Mouse (Mus musculus) midbrain, embryonic 12.5 days (tissue): ENCODE data around the gene Klhl7. TPM values are rescaled to one million over a fixed set of nuclear protein-coding genes. Genes with fewer than 3 reads are reported as not detected.
A peak's percentile ranks its signal among the peaks of the same experiment; 100 is the strongest.

Experiments
- ATAC-seq: fragments of 200-750 bp; cut with Nextera tagmentation; 2 replicates; pipeline ENCODE4 v1.8.0; 2017; ENCODE audit warnings: low read depth, moderate TSS enrichment, moderate library complexity; ENCODE audit not compliant: low FRiP score
- H3K27ac ChIP-seq: fragments of 300-500 bp; sonication (generic); replicated peaks from 2 replicates; pipeline ENCODE4 v1.5.1; 2016; ENCODE audit warnings: mild to moderate bottlenecking
- H3K27me3 ChIP-seq: fragments of 300-500 bp; sonication (generic); 2 replicates; pipeline ENCODE4 v1.6.1; 2016; ENCODE audit warnings: mild to moderate bottlenecking
- H3K36me3 ChIP-seq: fragments of 300-500 bp; sonication (generic); 2 replicates; pipeline ENCODE4 v1.6.1; 2016
- H3K4me1 ChIP-seq: fragments of 300-500 bp; sonication (generic); 2 replicates; pipeline ENCODE4 v1.6.1; 2016
- H3K4me2 ChIP-seq: fragments of 300-500 bp; sonication (generic); replicated peaks from 2 replicates; pipeline ENCODE4 v1.6.1; 2016; ENCODE audit warnings: mild to moderate bottlenecking, moderate library complexity
- H3K4me3 ChIP-seq: fragments of 300-500 bp; sonication (generic); 2 replicates; pipeline ENCODE4 v1.5.1; 2016; ENCODE audit warnings: mild to moderate bottlenecking
- H3K9ac ChIP-seq: fragments of 300-500 bp; sonication (generic); replicated peaks from 2 replicates; pipeline ENCODE4 v1.6.1; 2016; ENCODE audit warnings: mild to moderate bottlenecking, moderate library complexity
- H3K9me3 ChIP-seq: fragments of 300-500 bp; sonication (generic); 2 replicates; pipeline ENCODE4 v1.6.1; 2016; ENCODE audit warnings: mild to moderate bottlenecking
- WGBS: fragments of 180-500 bp; shearing (Covaris S2); methylation state at CpG from one replicate; pipeline ENCODE4 v1.1.7; 2016; 5-methylcytosine and 5-hydroxymethylcytosine counted together
- polyA plus RNA-seq: library from polyadenylated mRNA; unstranded; fragments of >200 nt; fragmentation: Nextera tagmentation; extraction: Ambion mirVana; gene quantifications from 2 replicates; pipeline ENCODE4 v1.2.1, GENCODE M21; 2016

Klhl7 gene
- polyA plus RNA-seq, 1 experiment from 2014 or later, result 130 TPM

DNA sequence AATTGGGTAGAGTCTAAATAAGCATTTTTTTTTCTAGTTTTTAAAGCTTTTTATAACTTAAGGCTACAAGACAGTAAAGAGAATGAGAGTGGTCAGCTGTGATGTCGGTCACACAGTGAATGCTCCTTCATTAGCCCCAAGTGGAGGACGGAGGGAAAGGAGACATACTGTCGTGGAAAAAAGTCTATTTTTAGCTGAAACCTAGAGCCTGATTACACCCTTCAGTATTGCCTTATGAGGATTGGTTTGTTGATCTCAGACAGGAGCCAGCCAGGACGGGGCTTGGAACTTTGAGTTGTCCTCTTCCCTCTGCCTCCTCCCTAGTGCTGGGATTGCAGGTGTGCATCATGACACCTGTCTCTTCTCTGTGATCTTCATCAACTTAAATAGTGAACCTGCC is 26.6 kb downstream of the Klhl7 start:
- Histone ChIP-seq H3K4me2 (no peak overlapping the region), H3K27ac (no peak overlapping the region), H3K9ac (no peak overlapping the region), H3K9me3 (no peaks in the 10 kb centered on the region), H3K27me3 (no peaks in the 10 kb centered on the region), H3K4me3 (no peak overlapping the region), H3K4me1 (peaks cover 33% of the 10 kb centered on the region), H3K36me3 (peaks cover 21% of the 10 kb centered on the region)
- 88% methylated on average over 4 of the region's 4 CpGs for WGBS
- no peak for ATAC-seq

DNA sequence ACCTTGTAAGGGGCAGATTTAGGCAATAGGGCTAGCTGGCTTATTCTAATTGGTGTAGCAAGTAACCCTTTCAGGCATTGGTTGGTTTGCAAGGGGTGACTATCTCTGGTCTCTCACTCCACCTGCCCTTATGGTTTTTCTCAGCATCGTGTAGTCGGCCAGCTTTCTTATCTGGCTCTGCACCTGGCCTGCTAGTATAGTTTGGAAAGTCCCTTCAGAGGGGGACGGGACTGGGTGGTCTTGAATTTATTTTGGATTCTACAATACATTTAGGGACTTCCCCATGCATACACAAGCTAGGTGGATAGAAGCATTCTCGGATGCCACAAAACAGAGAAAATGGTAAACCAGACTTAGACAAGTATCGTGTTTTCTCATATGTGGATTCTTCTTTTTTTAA is 46.6 kb downstream of the Klhl7 start:
- Histone ChIP-seq H3K4me1 (no peaks in the 10 kb centered on the region), H3K9ac (no peak overlapping the region), H3K27ac (no peak overlapping the region), H3K4me2 (no peak overlapping the region), H3K9me3 (no peaks in the 10 kb centered on the region), H3K36me3 (peaks cover 81% of the 10 kb centered on the region), H3K27me3 (no peaks in the 10 kb centered on the region), H3K4me3 (no peak overlapping the region)
- 94% methylated on average over 5 of the region's 5 CpGs for WGBS
- ATAC-seq, result no peak

DNA sequence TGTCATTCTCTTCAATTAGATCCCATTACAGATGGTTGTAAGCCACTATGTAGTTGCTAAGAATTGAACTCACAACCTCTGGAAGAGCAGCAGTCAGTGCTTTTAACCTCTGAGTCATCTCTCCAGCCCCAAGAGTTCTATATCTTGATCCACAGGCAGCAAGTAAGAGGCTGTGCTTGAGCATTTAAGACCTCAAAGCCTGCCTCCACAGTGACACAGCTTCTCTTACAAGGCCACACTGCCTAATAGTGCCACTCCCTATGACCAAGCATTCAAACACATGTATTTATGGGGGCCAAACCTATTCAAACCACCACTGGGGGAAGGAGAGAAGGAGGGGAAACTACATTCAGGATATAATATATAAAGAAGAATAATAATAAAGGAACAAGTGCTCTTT is 51.8 kb downstream of the Klhl7 start:
- no peak overlapping the region for H3K9ac ChIP-seq
- no peak overlapping the region for H3K4me2 ChIP-seq
- H3K27ac ChIP-seq, result no peak overlapping the region
- no peaks in the 10 kb centered on the region for H3K27me3 ChIP-seq
- H3K9me3 ChIP-seq, result no peaks in the 10 kb centered on the region
- no peaks in the 10 kb centered on the region for H3K4me1 ChIP-seq
- ATAC-seq, result no peak
- no peak overlapping the region for H3K4me3 ChIP-seq
- peaks cover 67% of the 10 kb centered on the region for H3K36me3 ChIP-seq

DNA sequence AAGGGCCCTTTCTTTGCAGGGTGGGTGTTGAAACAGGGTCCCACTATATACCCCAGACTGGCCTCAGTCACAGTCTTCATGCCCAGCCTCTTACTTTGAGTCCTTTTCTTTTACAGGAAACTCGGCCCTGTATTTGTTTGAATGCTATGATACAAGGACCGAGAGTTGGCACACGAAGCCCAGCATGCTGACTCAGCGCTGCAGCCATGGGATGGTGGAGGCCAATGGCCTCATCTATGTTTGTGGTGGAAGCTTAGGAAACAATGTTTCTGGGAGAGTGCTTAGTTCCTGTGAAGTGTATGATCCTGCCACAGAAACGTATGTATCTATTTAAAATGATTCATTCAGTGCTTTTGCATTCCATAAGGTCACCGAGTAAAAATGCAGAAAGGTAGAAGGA is 56.4 kb downstream of the Klhl7 start:
- peaks cover 65% of the 10 kb centered on the region for H3K36me3 ChIP-seq
- WGBS, result 90% methylated on average over 6 of the region's 6 CpGs
- no peak for ATAC-seq

DNA sequence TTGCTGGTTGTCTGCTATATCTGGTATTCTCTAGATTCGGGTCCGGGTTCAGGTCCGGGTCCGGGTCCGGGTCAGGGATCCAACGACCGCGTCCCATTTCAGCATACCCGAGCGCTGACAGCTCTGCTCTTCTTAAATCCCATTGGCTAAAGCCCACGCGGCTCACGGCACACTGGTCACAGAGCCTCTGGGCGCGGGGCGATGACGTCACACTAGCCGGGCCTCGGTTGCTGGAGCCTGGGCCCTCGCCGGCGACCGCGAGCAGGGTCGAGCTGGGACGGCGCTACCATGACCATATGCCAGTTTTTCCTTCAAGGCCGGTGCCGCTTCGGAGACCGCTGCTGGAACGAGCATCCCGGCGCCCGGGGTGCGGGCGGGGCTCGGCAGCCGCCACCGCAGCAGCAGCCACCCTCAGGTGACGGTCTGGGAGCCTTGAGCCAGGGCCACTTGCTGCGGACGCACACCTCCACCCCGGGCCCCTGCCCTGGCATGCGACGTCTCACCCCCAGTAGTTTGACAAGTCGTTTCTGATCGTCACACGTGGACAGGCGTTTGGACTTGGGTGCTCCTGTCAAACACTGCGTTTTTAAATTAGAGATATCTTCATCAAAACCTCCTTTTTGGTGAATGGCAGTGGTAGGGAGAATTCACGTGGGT is 64.5 kb downstream of the Klhl7 start, which contains the start of gene Nupl2:
Nupl2 (plus strand) TSS at position 175 of the 657 bp plus-strand sequence.
- peaks cover 9% of the 10 kb centered on the region for H3K4me1 ChIP-seq
- peak; percentile 99 for ATAC-seq
- peaks cover 22% of the 10 kb centered on the region for H3K36me3 ChIP-seq
- peak within 1 kb of the TSS; percentile 92 for H3K9ac ChIP-seq
- no peaks in the 10 kb centered on the region for H3K27me3 ChIP-seq
- H3K4me2 ChIP-seq, result peak within 1 kb of the TSS; percentile 67
- under 1% methylated on average over 48 of the region's 52 CpGs for WGBS
- H3K4me3 ChIP-seq, result peak within 1 kb of the TSS; percentile 79
- peak within 1 kb of the TSS; percentile 74 for H3K27ac ChIP-seq
- H3K9me3 ChIP-seq, result no peaks in the 10 kb centered on the region

More for the DNA sequence above, 56.4 kb downstream of the Klhl7 start:
- no peaks in the 10 kb centered on the region for H3K27me3 ChIP-seq
- no peak overlapping the region for H3K4me2 ChIP-seq
- no peak overlapping the region for H3K4me3 ChIP-seq
- H3K9ac ChIP-seq, result no peak overlapping the region
- H3K4me1 ChIP-seq, result no peaks in the 10 kb centered on the region
- no peaks in the 10 kb centered on the region for H3K9me3 ChIP-seq
- H3K27ac ChIP-seq, result no peak overlapping the region

DNA sequence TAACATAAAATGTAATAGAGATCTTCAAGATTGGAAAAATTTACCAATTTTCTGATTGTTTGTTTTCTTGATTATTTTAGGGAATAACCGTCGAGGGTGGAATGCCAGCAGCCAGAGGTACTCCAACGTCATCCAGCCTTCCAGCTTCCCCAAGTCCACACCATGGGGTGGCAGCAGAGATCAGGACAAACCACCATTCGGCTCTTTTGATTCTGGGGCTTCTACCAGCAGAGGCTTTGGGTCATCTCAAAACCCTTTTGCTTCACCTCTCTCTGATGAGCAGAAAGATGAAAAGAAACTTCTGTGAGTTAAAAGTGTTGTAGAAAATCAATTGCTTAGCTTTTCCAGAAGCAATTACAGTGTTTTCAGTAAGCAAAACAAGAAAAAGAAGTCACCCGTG is 66.9 kb downstream of the Klhl7 start:
- no peak overlapping the region for H3K4me3 ChIP-seq
- H3K4me1 ChIP-seq, result peaks cover 9% of the 10 kb centered on the region
- no peak overlapping the region for H3K9ac ChIP-seq
- no peaks in the 10 kb centered on the region for H3K27me3 ChIP-seq
- no peak overlapping the region for H3K27ac ChIP-seq
- H3K36me3 ChIP-seq, result peaks cover 24% of the 10 kb centered on the region
- no peak for ATAC-seq
- 58% methylated on average over 5 of the region's 5 CpGs for WGBS
- H3K4me2 ChIP-seq, result no peak overlapping the region
- no peaks in the 10 kb centered on the region for H3K9me3 ChIP-seq

DNA sequence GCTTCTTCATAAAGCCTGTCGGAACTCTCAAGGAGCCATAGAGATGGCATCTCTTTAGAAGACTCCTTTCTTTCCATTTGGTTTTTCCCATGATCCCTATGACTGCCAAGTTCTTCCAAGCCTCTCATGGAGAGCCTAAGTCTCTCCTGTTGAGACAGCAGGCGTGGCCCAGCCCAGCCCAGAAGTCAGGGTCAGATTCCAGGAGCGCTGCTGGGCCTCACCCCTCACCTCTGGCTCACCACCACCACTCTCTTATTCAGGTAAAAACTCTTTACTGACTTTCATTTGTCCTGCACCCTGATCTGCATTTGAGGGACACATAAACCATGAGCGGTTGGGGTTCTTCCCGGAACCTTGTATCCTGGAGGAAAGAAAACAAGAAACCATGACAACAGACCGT is 69.5 kb downstream of the Klhl7 start:
- H3K4me3 ChIP-seq, result no peak overlapping the region
- H3K27me3 ChIP-seq, result no peaks in the 10 kb centered on the region
- no peak overlapping the region for H3K4me2 ChIP-seq
- WGBS, result 93% methylated on average over 6 of the region's 6 CpGs
- H3K27ac ChIP-seq, result no peak overlapping the region
- no peaks in the 10 kb centered on the region for H3K9me3 ChIP-seq
- H3K36me3 ChIP-seq, result peaks cover 40% of the 10 kb centered on the region
- no peak overlapping the region for H3K9ac ChIP-seq
- peaks cover 9% of the 10 kb centered on the region for H3K4me1 ChIP-seq
- ATAC-seq, result no peak

DNA sequence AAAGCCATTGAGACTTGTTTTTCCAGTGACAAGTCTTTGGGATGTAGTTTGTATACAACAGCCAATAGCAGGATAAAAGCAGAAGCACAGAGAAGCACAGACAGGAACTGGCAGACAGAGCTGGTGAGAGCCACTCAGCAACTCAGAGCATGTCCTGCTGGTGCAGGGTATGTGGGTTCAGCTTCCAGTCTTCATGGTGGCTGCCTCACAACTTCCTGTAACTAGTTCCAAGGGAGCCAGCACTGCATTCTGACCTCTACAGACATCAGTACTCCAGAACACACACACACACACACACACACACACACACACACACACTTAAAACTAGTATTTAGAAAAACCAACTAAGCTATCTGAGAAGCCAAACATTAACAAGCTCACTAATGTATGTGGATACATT is 71.7 kb downstream of the Klhl7 start:
- peaks cover 57% of the 10 kb centered on the region for H3K36me3 ChIP-seq

DNA sequence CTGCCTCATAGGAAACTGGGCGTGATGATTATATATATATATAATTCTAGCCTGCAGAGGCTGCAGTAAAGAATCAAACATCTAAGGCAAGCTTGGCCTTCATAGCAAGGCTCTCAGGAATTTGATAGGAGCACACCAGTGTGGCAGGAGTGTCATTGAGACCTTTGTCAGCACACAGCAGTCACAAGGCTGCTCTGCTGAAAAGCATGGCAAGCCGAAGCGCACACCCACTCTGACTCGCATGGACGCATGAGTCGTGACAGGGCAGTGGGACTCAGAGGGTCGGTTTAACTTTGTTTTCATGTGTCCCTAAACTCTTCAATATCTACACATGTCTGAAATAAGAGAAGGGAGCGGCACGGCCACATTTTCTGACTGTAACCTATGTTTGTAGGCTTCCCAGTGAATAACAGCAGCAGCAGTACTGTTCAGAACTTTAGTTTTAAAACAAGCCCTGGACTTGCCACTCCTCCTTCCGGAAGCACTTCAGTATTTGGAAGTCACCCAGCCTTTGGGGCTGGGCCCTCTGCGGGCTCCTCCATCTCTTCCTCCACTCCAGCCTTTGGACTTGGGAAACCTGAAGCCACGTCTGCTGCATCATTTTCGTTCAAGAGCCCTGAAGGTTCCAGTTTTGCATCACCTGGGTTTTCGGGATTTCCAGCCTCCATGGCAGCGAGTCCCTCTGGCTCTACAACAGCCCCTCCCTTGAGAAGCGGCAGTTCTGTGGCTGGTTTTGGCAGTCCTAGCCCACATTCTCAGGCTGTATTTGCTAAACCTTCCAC is 81.3 kb downstream of the Klhl7 start:
- no peak overlapping the region for H3K9ac ChIP-seq
- 91% methylated on average over 16 of the region's 16 CpGs for WGBS
- no peak overlapping the region for H3K4me3 ChIP-seq
- peaks cover 65% of the 10 kb centered on the region for H3K36me3 ChIP-seq
- ATAC-seq, result no peak
- no peaks in the 10 kb centered on the region for H3K4me1 ChIP-seq
- H3K9me3 ChIP-seq, result peaks cover 7% of the 10 kb centered on the region; the same call in 1 of the 2 replicates
- H3K27me3 ChIP-seq, result no peaks in the 10 kb centered on the region
- H3K4me2 ChIP-seq, result no peak overlapping the region
- H3K27ac ChIP-seq, result no peak overlapping the region

More for the DNA sequence above, 71.7 kb downstream of the Klhl7 start:
- H3K4me2 ChIP-seq, result no peak overlapping the region
- ATAC-seq, result no peak
- no peak overlapping the region for H3K9ac ChIP-seq
- H3K4me3 ChIP-seq, result no peak overlapping the region
- H3K27ac ChIP-seq, result no peak overlapping the region
- H3K9me3 ChIP-seq, result no peaks in the 10 kb centered on the region
- no peaks in the 10 kb centered on the region for H3K4me1 ChIP-seq
- H3K27me3 ChIP-seq, result no peaks in the 10 kb centered on the region

DNA sequence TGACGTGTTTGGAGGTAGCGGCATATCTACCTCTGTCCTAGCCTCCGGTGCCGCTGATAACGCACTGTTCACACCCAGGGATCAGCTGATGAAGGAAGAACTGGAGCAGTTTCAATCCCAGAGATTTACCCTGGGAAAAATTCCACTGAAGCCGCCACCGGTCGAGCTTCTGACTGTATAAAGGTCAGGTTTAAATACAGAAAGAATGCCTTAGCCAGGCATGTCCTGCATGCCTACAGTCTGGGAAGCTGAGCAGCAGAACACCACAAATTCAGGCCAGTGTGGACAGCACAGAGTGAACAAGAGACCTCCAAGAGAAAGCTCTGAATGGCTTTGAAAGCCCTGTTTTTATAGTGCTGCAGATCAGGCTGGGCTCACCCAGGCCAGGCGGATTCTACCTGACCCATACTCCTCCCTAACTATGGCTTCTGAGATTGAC is 81.9 kb downstream of the Klhl7 start:
- Histone ChIP-seq H3K4me3 (no peak overlapping the region), H3K4me1 (no peaks in the 10 kb centered on the region), H3K27me3 (no peaks in the 10 kb centered on the region), H3K27ac (no peak overlapping the region), H3K4me2 (no peak overlapping the region), H3K36me3 (peaks cover 63% of the 10 kb centered on the region), H3K9me3 (peaks cover 7% of the 10 kb centered on the region; the same call in 1 of the 2 replicates), H3K9ac (no peak overlapping the region)
- WGBS, result 93% methylated on average over 9 of the region's 9 CpGs
- ATAC-seq, result no peak

DNA sequence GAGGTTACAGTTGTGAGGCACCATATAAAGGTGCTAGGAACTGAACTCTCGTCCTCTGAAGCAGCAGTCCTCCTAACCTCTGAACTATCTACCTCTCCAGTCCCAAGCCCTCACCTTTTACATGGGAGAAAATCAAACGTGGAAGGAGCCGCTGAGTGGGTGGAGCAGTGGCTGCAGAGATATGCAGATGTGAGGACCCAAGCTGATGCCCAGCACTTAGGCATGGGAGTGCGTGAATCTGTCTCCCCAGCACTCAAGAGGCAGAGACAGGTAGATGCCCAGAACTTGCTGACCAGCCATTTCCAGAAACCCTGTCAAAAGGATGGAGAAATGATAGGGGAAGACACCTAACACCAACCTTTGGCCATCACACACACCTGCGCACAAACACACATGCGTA is 82.7 kb downstream of the Klhl7 start:
- Histone ChIP-seq H3K4me2 (no peak overlapping the region), H3K27me3 (no peaks in the 10 kb centered on the region), H3K27ac (no peak overlapping the region), H3K9ac (no peak overlapping the region), H3K9me3 (peaks cover 7% of the 10 kb centered on the region; the same call in 1 of the 2 replicates), H3K36me3 (peaks cover 56% of the 10 kb centered on the region), H3K4me1 (no peaks in the 10 kb centered on the region), H3K4me3 (no peak overlapping the region)
- ATAC-seq, result no peak
- WGBS, result 93% methylated on average over 6 of the region's 6 CpGs

DNA sequence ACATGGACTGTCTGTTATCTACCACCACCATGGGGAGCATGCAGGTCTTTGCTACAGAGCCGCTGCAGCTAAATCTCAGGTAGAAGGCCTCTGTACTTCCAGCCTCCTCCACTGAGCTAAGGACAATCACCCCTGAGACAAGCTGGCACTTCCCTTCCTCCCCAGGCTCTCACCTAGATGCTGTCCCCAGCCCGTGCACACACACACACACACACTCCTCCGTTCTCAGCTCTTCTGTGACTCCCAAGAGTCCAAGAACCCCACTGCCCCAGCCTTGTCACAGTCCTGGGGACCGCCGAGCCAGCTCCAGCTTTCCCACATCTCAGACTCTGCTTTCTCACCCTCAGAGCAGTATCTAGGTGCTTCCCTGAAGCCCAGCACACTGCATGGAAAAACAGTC is 83.6 kb downstream of the Klhl7 start:
- no peak for ATAC-seq
- H3K36me3 ChIP-seq, result peaks cover 51% of the 10 kb centered on the region

More for the DNA sequence above, 83.6 kb downstream of the Klhl7 start:
- Histone ChIP-seq H3K9me3 (peaks cover 7% of the 10 kb centered on the region; the same call in 1 of the 2 replicates), H3K4me3 (no peak overlapping the region), H3K27me3 (no peaks in the 10 kb centered on the region), H3K27ac (no peak overlapping the region), H3K4me2 (no peak overlapping the region), H3K9ac (no peak overlapping the region), H3K4me1 (no peaks in the 10 kb centered on the region)
- WGBS, result 90% methylated on average over 5 of the region's 5 CpGs
